Mouse (Mus musculus): ENCODE measurements around the gene Gm6351. TPM values are rescaled to one million over a fixed set of nuclear protein-coding genes. Genes with fewer than 3 reads are reported as not detected.
"Not testable (repeated sequence)": the region's sequence is repeated elsewhere in the genome, so short reads cannot be mapped to it uniquely, and the experiment has no call there.

Gene Gm6351
- polyA plus RNA-seq (2017; shearing (Covaris generic)), result not detected

DNA sequence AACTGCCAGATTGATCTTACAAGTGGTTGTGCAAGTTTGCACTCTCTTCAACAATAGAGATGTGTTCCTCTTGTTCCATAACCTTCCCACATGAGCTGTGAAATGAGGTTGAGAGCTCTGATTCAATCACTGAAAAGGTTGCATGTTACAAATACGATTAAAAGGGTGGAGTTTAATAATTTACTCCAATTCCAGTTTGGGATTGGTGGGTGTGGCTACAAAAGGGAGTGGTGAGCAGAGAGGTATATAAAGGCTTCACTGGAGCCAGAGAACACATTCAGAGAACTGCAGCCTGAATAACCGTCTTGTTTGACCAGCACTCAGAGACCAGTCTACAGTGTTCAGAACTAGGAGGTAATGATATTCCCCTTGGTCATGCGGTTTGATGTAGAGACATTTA, at the start of gene Gm6351:
Gene Gm6351, plus strand, starts transcription at position 301 of the 400 bp plus-strand sequence.
- not testable (repeated sequence) for ATAC-seq

GRCm38 (mm10) chr5:94070445-94070844, 5.7 kb upstream of the Gm6351 start, which contains the start of gene BC061212:
Gene BC061212 (minus strand): TSS chr5:94070545.
- ATAC-seq, result not testable (repeated sequence)

Other genes with a start within 250 kb of the Gm6351 start
- not detected for gene Gm7792, start 232.6 kb upstream of the Gm6351 start, polyA plus RNA-seq (2017; shearing (Covaris generic))
- not detected for gene Gm16429, start 147.3 kb upstream of the Gm6351 start, polyA plus RNA-seq (2017; shearing (Covaris generic))
- gene BC061212, start 5.8 kb upstream of the Gm6351 start, polyA plus RNA-seq (2017; shearing (Covaris generic)), result not detected
- not detected for gene Gm3106, start 141.6 kb downstream of the Gm6351 start, polyA plus RNA-seq (2017; shearing (Covaris generic))
- not detected for gene A430089I19Rik, start 230.4 kb downstream of the Gm6351 start, polyA plus RNA-seq (2017; shearing (Covaris generic))
- gene Gm6502, start 238.1 kb downstream of the Gm6351 start, polyA plus RNA-seq (2017; shearing (Covaris generic)), result under 1 TPM in 1 of 2 experiments, not detected in 1; 0.31 TPM